Mouse (Mus musculus): ENCODE data around the gene Zfp36l2. TPM values are rescaled to one million over a fixed set of nuclear protein-coding genes. Genes with fewer than 3 reads are reported as not detected.

The Zfp36l2 gene
- total and polyA plus RNA-seq, 3 experiments, result 68.5 to 174 (median 93.6) TPM

- peaks cover 5 to 55% of the 10 kb centered on the region in 2 experiments for H3K4me1 ChIP-seq (ENCODE audit: control insufficient read depth in 1 of 2, insufficient read depth in 2 of 2, low read length in 2 of 2)
- no peaks in the 10 kb centered on the region for H3K79me2 ChIP-seq (ENCODE audit: control insufficient read depth, insufficient read depth, low read length, poor library complexity)
- no peaks in the 10 kb centered on the region for H3K27me3 ChIP-seq (ENCODE audit: control insufficient read depth in 1 of 2, insufficient read depth in 2 of 2, low read length in 2 of 2)
- H3K9me3 ChIP-seq (replicated peaks; ENCODE audit: insufficient read depth, low read length), result no peaks in the 10 kb centered on the region
- H3K36me3 ChIP-seq (ENCODE audit: control insufficient read depth in 1 of 2, insufficient read depth in 2 of 2, low read length in 2 of 2), result peaks cover 0 to 24% of the 10 kb centered on the region in 2 experiments; a peak in 2 of 4 replicates
- TF ChIP-seq MYB (IDR thresholded peaks at IDR 0.05; ENCODE audit: low read depth, low read length), result no peak
- TF ChIP-seq NRF1 (IDR thresholded peaks at IDR 0.05; ENCODE audit: insufficient read depth, low read depth, low read length, poor library complexity, severe bottlenecking), result no peak
- no peak for TF ChIP-seq TAL1 (IDR thresholded peaks at IDR 0.05; ENCODE audit: low read length)
- no peak for DNase-seq (ENCODE audit: low read depth, low spot score)
- no peak overlapping the region for H3K9ac ChIP-seq (ENCODE audit: control insufficient read depth, low read depth, low read length, poor library complexity, severe bottlenecking)
- no peak overlapping the region for H3K27ac ChIP-seq (ENCODE audit: control insufficient read depth, low read depth, low read length)
- H3K4me3 ChIP-seq (ENCODE audit: control insufficient read depth in 1 of 2, insufficient read depth in 1 of 2, low read depth in 2 of 2, low read length in 2 of 2), result no peak overlapping the region
Observed at GRCm38 (mm10) chr17:84140822-84141507, 46.8 kb downstream of the Zfp36l2 start.

GRCm38 (mm10) chr17:84137393-84138171, 50.2 kb downstream of the Zfp36l2 start:
- Histone ChIP-seq H3K27ac (ENCODE audit: control insufficient read depth, low read depth, low read length) (no peak overlapping the region), H3K9me3 (replicated peaks; ENCODE audit: insufficient read depth, low read length) (no peaks in the 10 kb centered on the region), H3K79me2 (ENCODE audit: control insufficient read depth, insufficient read depth, low read length, poor library complexity) (no peaks in the 10 kb centered on the region), H3K9ac (ENCODE audit: control insufficient read depth, low read depth, low read length, poor library complexity, severe bottlenecking) (no peak overlapping the region), H3K4me1 (ENCODE audit: control insufficient read depth in 1 of 2, insufficient read depth in 2 of 2, low read length in 2 of 2) (peaks cover 6 to 48% of the 10 kb centered on the region in 2 experiments), H3K36me3 (ENCODE audit: control insufficient read depth in 1 of 2, insufficient read depth in 2 of 2, low read length in 2 of 2) (peaks cover 0 to 13% of the 10 kb centered on the region in 2 experiments; a peak in 2 of 4 replicates), H3K4me3 (ENCODE audit: control insufficient read depth in 1 of 2, insufficient read depth in 1 of 2, low read depth in 2 of 2, low read length in 2 of 2) (no peak overlapping the region), H3K27me3 (ENCODE audit: control insufficient read depth in 1 of 2, insufficient read depth in 2 of 2, low read length in 2 of 2) (no peaks in the 10 kb centered on the region)
- DNase-seq (ENCODE audit: low read depth, low spot score), result no peak
- no peak for TF ChIP-seq MAX (IDR thresholded peaks at IDR 0.05; ENCODE audit: low read length)
- no peak for TF ChIP-seq CTCF (IDR thresholded peaks at IDR 0.05 in 2 of 3, conservative IDR thresholded peaks at IDR 0.05 in 1 of 3; ENCODE audit: control insufficient read depth in 1 of 3, insufficient read depth in 1 of 3, low read depth in 2 of 3, low read length in 3 of 3, poor library complexity in 1 of 3, severe bottlenecking in 1 of 3)
- TF ChIP-seq KAT2A (conservative IDR thresholded peaks at IDR 0.05; ENCODE audit: low read depth, low read length), result no peak
- no peak for TF ChIP-seq MYC (IDR thresholded peaks at IDR 0.05; ENCODE audit: low read depth, low read length)
- TF ChIP-seq POLR2A (IDR thresholded peaks at IDR 0.05; ENCODE audit: control insufficient read depth in 1 of 2, insufficient read depth in 1 of 2, low read depth in 1 of 2, low read length in 2 of 2, poor library complexity in 1 of 2), result no peak
- TF ChIP-seq MAFK (IDR thresholded peaks at IDR 0.05; ENCODE audit: borderline replicate concordance, low read depth, low read length), result no peak
- TF ChIP-seq ZMIZ1 (IDR thresholded peaks at IDR 0.05; ENCODE audit: low read depth, low read length), result no peak
- TF ChIP-seq ETS1 (IDR thresholded peaks at IDR 0.05; ENCODE audit: low read depth, low read length), result no peak
- no peak for TF ChIP-seq BHLHE40 (IDR thresholded peaks at IDR 0.05; ENCODE audit: borderline replicate concordance, low read depth, low read length)
- TF ChIP-seq HCFC1 (IDR thresholded peaks at IDR 0.05; ENCODE audit: low read depth, low read length), result no peak
- no peak for TF ChIP-seq NELFE (IDR thresholded peaks at IDR 0.05; ENCODE audit: low read depth, low read length)
- no peak for TF ChIP-seq NRF1 (IDR thresholded peaks at IDR 0.05; ENCODE audit: insufficient read depth, low read depth, low read length, poor library complexity, severe bottlenecking)
- TF ChIP-seq ELF1 (IDR thresholded peaks at IDR 0.05; ENCODE audit: low read depth, low read length), result no peak
- TF ChIP-seq MEF2A (IDR thresholded peaks at IDR 0.05; ENCODE audit: extremely low read depth, insufficient replicate concordance, low read depth, low read length, poor library complexity, severe bottlenecking), result no peak
- no peak for TF ChIP-seq GATA1 (IDR thresholded peaks at IDR 0.05; ENCODE audit: low read depth, low read length)
- TF ChIP-seq SIN3A (IDR thresholded peaks at IDR 0.05; ENCODE audit: low read length), result no peak
- no peak for TF ChIP-seq TBP (IDR thresholded peaks at IDR 0.05; ENCODE audit: low read depth, low read length)
- TF ChIP-seq MXI1 (IDR thresholded peaks at IDR 0.05; ENCODE audit: low read depth, low read length), result no peak
